ENCODE assay signal across 20 mouse cellular contexts in genomic region chr13:78177381-78177950, GRCm38 (mm10). TPM values are rescaled to one million over a fixed set of nuclear protein-coding genes. Genes with fewer than 3 reads are reported as not detected.
DNase-seq lines count a peak whose midpoint lies in the region; ATAC-seq and TF ChIP-seq lines count a peak whose summit lies in the region.
"Had no signal": no experiment of that assay in that cellular context is flagged by ENCODE, and none has a peak within 500 bp of the region (broad histone marks: within the 10 kb centered on the region; RNA-seq: fewer than 3 reads in every experiment).

No protein-coding gene starts in this region.

- ATAC-seq in forebrain, embryonic 11.5 days (replicated peaks; ENCODE audit: low FRiP score), result no peak
- ATAC-seq in hindbrain, embryonic 12.5 days (ENCODE audit: low FRiP score), result no peak
- no peak for ATAC-seq in midbrain, embryonic 14.5 days (ENCODE audit: low FRiP score, low TSS enrichment)
- no peak for ATAC-seq in liver, embryonic 12.5 days
- ATAC-seq: intestine, embryonic 15.5 days; lung, postnatal 0 days; Patski had no signal

- 8% methylated on average over 5 of the region's 5 CpGs for WGBS in forebrain, embryonic 11.5 days
- 10% methylated on average over 5 of the region's 5 CpGs for WGBS in hindbrain, embryonic 12.5 days
- 16% methylated on average over 5 of the region's 5 CpGs for WGBS in midbrain, embryonic 14.5 days
- 12% methylated on average over 5 of the region's 5 CpGs for WGBS in liver, embryonic 12.5 days (ENCODE audit: insufficient replicate concordance)

- H3K4me3 ChIP-seq in layer of hippocampus, adult 2 months, result no peak overlapping the region
- peak overlapping the region; percentile 34 for H3K4me3 ChIP-seq in forebrain, embryonic 11.5 days (ENCODE audit: low read depth, low read length)
- peak overlapping the region; percentile 41; the same call in 1 of the 2 replicates for H3K4me3 ChIP-seq in hindbrain, embryonic 12.5 days
- peak overlapping the region; percentile 8; the same call in 1 of the 2 replicates for H3K4me3 ChIP-seq in midbrain, embryonic 14.5 days (replicated peaks; ENCODE audit: low read depth, low read length)
- no peak overlapping the region for H3K4me3 ChIP-seq in liver, embryonic 12.5 days
- H3K4me3 ChIP-seq: embryonic facial prominence, embryonic 12.5 days; heart, embryonic 12.5 days; intestine, embryonic 15.5 days; kidney, embryonic 15.5 days; limb, embryonic 12.5 days; liver, embryonic 15.5 days; myocyte had no signal

- DNase-seq in layer of hippocampus, adult 2 months (ENCODE audit: low spot score in 2 of 2), result no peak
- DNase-seq in layer of hippocampus, adult 9-10 months (ENCODE audit: low spot score), result no peak
- no peak for DNase-seq in forebrain, embryonic 11.5 days (ENCODE audit: low spot score)
- DNase-seq in midbrain, embryonic 14.5 days, result no peak
- no peak for DNase-seq in right cerebral cortex, postnatal 36 days (ENCODE audit: low spot score in 2 of 2)
- DNase-seq in T-cell, adult 2 months (ENCODE audit: low spot score), result no peak
- DNase-seq: B cell, adult 2 months; retina, postnatal 1 day had no signal

- peak overlapping the region; percentile 73 for H3K9ac ChIP-seq in forebrain, embryonic 11.5 days (ENCODE audit: low read length)
- no peak overlapping the region; the same call in 1 of the 2 replicates for H3K9ac ChIP-seq in hindbrain, embryonic 12.5 days
- H3K9ac ChIP-seq in midbrain, embryonic 14.5 days (replicated peaks; ENCODE audit: low read length), result peak overlapping the region; percentile 16; the same call in 1 of the 2 replicates
- H3K9ac ChIP-seq in liver, embryonic 12.5 days, result no peak overlapping the region
- H3K9ac ChIP-seq: embryonic facial prominence, embryonic 12.5 days; heart, embryonic 12.5 days; intestine, embryonic 15.5 days; kidney, embryonic 15.5 days; limb, embryonic 12.5 days; liver, embryonic 15.5 days had no signal

- no peaks in the 10 kb centered on the region for H3K36me3 ChIP-seq in forebrain, embryonic 11.5 days (ENCODE audit: control insufficient read depth, insufficient read depth, low read length)
- H3K36me3 ChIP-seq in hindbrain, embryonic 12.5 days, result no peaks in the 10 kb centered on the region
- H3K36me3 ChIP-seq in midbrain, embryonic 14.5 days (ENCODE audit: control insufficient read depth, insufficient read depth, low read length), result no peaks in the 10 kb centered on the region
- no peaks in the 10 kb centered on the region for H3K36me3 ChIP-seq in liver, embryonic 12.5 days
- H3K36me3 ChIP-seq: embryonic facial prominence, embryonic 12.5 days; heart, embryonic 12.5 days; intestine, embryonic 15.5 days; kidney, embryonic 15.5 days; limb, embryonic 12.5 days; liver, embryonic 15.5 days had no signal

- peak overlapping the region; percentile 94; the same call in 1 of the 2 replicates for H3K27ac ChIP-seq in layer of hippocampus, adult 2 months
- peak overlapping the region; percentile 93 for H3K27ac ChIP-seq in forebrain, embryonic 11.5 days (ENCODE audit: low read depth, low read length)
- peak overlapping the region; percentile 91 for H3K27ac ChIP-seq in hindbrain, embryonic 12.5 days
- H3K27ac ChIP-seq in midbrain, embryonic 14.5 days (replicated peaks; ENCODE audit: low read depth, low read length), result peak overlapping the region; percentile 91; the same call in 1 of the 2 replicates
- H3K27ac ChIP-seq in liver, embryonic 12.5 days, result no peak overlapping the region
- H3K27ac ChIP-seq: embryonic facial prominence, embryonic 12.5 days; intestine, embryonic 15.5 days; kidney, embryonic 15.5 days; limb, embryonic 12.5 days; liver, embryonic 15.5 days had no signal

- no peak for TF ChIP-seq CTCF in layer of hippocampus, adult 2 months (conservative IDR thresholded peaks at IDR 0.05)

- H3K4me1 ChIP-seq in forebrain, embryonic 11.5 days (replicated peaks; ENCODE audit: control insufficient read depth, insufficient read depth, low read length), result peaks cover 4% of the 10 kb centered on the region; the same call in 1 of the 2 replicates
- peaks cover 16% of the 10 kb centered on the region for H3K4me1 ChIP-seq in hindbrain, embryonic 12.5 days
- peaks cover 7% of the 10 kb centered on the region; the same call in 1 of the 2 replicates for H3K4me1 ChIP-seq in midbrain, embryonic 14.5 days (ENCODE audit: control insufficient read depth, insufficient read depth, low read length)
- H3K4me1 ChIP-seq in liver, embryonic 12.5 days, result no peaks in the 10 kb centered on the region
- H3K4me1 ChIP-seq: liver, embryonic 15.5 days had no signal

- no peaks in the 10 kb centered on the region for H3K9me3 ChIP-seq in forebrain, embryonic 11.5 days (ENCODE audit: control insufficient read depth, low read length)
- H3K9me3 ChIP-seq in hindbrain, embryonic 12.5 days (replicated peaks), result no peaks in the 10 kb centered on the region
- H3K9me3 ChIP-seq in midbrain, embryonic 14.5 days (ENCODE audit: control insufficient read depth, low read length), result no peaks in the 10 kb centered on the region
- H3K9me3 ChIP-seq in liver, embryonic 12.5 days (replicated peaks), result no peaks in the 10 kb centered on the region
- H3K9me3 ChIP-seq: embryonic facial prominence, embryonic 12.5 days; heart, embryonic 12.5 days; intestine, embryonic 15.5 days; kidney, embryonic 15.5 days; limb, embryonic 12.5 days; liver, embryonic 15.5 days had no signal

- H3K27me3 ChIP-seq in forebrain, embryonic 11.5 days (ENCODE audit: control insufficient read depth, insufficient read depth, low read length), result peaks cover 45% of the 10 kb centered on the region
- peaks cover 18% of the 10 kb centered on the region for H3K27me3 ChIP-seq in hindbrain, embryonic 12.5 days
- peaks cover 66% of the 10 kb centered on the region for H3K27me3 ChIP-seq in midbrain, embryonic 14.5 days (ENCODE audit: control insufficient read depth, insufficient read depth, low read length)
- H3K27me3 ChIP-seq in liver, embryonic 12.5 days (replicated peaks), result peaks cover 81% of the 10 kb centered on the region

- H3K4me2 ChIP-seq in forebrain, embryonic 11.5 days (ENCODE audit: low read depth, low read length, severe bottlenecking), result peak overlapping the region; percentile 60
- peak overlapping the region; percentile 69 for H3K4me2 ChIP-seq in hindbrain, embryonic 12.5 days (replicated peaks)
- peak overlapping the region; percentile 66 for H3K4me2 ChIP-seq in midbrain, embryonic 14.5 days (ENCODE audit: low read length)
- no peak overlapping the region for H3K4me2 ChIP-seq in liver, embryonic 12.5 days
- H3K4me2 ChIP-seq: embryonic facial prominence, embryonic 12.5 days; heart, embryonic 12.5 days; intestine, embryonic 15.5 days; kidney, embryonic 15.5 days; limb, embryonic 12.5 days; liver, embryonic 15.5 days had no signal

RNA-seq across cellular contexts. Expression of gene Nr2f1, which starts 22.1 kb away (rescaled TPM):
- total RNA-seq in layer of hippocampus, adult 2 months (2021), result 10 to 100 TPM; 89.4 to 98.1 TPM
- polyA plus RNA-seq in forebrain, embryonic 11.5 days (2014; fragmentation: Nextera tagmentation; extraction: Ambion mirVana), result 110 and 122 TPM in 2 replicates
- 64.7 and 88.3 TPM in 2 replicates for polyA plus RNA-seq in hindbrain, embryonic 12.5 days (2016; fragmentation: Nextera tagmentation; extraction: Ambion mirVana)
- polyA plus RNA-seq in midbrain, embryonic 14.5 days (2014; fragmentation: Nextera tagmentation; extraction: Ambion mirVana), result 67.5 and 72.4 TPM in 2 replicates
- polyA plus RNA-seq in liver, embryonic 12.5 days (2016; fragmentation: Nextera tagmentation; extraction: Ambion mirVana), result 1.5 and 1.7 TPM in 2 replicates
- total RNA-seq: megakaryocyte progenitor cell, adult 5-6 weeks had no signal

Comparison
In these comparisons a context has a peak if more than half of its experiments do, and no peak if none do; other contexts are left out.
1. H3K4me3 ChIP-seq: peak in forebrain, embryonic 11.5 days (single experiment), hindbrain, embryonic 12.5 days (single experiment) and midbrain, embryonic 14.5 days (single experiment); none in layer of hippocampus, adult 2 months (single experiment) and liver, embryonic 12.5 days (single experiment).
2. H3K9ac ChIP-seq: peak in forebrain, embryonic 11.5 days (single experiment) and midbrain, embryonic 14.5 days (single experiment); none in hindbrain, embryonic 12.5 days (single experiment) and liver, embryonic 12.5 days (single experiment).
3. RNA of gene Nr2f1, which starts 22.1 kb away (polyA plus RNA-seq): 110 to 122 TPM in forebrain, embryonic 11.5 days, 64.7 to 88.3 TPM in hindbrain, embryonic 12.5 days and 67.5 to 72.4 TPM in midbrain, embryonic 14.5 days; 1.5 to 1.7 TPM in liver, embryonic 12.5 days; every median in the first group is over 10 times any median in the second.